Mouse (Mus musculus) thymus, adult 2 months (tissue): ENCODE data around the gene Atp2a2.

Source experiments
- CTCF ChIP-seq: fragments of 200-500 bp; IDR thresholded peaks from 2 replicates; pipeline ENCODE4 v1.5.1; 2012; ENCODE audit warnings: mild to moderate bottlenecking, control low read depth, low read length, moderate library complexity, borderline replicate concordance; ENCODE audit not compliant: control insufficient read depth, poor library complexity, insufficient read depth; ENCODE audit errors: extremely low read depth
- POLR2A ChIP-seq: fragments of 200-500 bp; IDR thresholded peaks from 2 replicates; pipeline ENCODE4 v1.6.1; 2012; ENCODE audit warnings: mild to moderate bottlenecking, low read length, control low read depth, moderate library complexity; ENCODE audit not compliant: control insufficient read depth, poor library complexity, insufficient read depth; ENCODE audit errors: extremely low read depth

DNA sequence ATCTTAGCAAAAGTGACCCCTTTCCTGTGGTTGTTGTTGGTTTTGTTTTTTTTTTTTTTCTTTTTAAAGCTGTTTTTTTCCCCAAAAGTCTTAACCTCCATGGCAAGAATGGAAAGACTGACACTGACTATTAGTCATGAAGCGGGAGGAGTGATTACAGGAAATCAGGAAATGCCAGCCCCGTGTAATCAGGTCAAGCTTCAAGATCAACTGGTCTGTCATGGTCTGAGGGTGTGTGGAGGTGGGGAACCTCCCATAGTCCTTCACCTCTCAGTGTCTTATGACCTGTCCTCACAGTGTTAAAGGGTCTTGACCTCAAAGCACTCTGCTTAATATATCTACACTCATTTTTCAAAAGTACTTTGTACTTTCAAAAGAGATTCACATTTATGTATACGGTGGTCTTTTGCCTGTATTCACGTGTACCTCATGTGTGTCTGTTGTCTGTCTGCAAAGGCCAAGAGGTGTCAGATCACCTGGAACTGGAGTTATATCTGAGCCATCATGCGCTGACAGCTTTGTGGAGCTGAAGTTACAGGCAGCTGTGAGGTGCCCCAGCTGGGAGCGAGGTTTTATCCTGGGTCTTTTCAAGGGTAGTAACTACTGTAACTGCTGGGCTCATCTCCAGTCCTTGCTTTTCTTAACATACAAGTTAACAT is 19.2 kb downstream of the Atp2a2 start:
- TF ChIP-seq CTCF: no peak
- no peak for TF ChIP-seq POLR2A
